Mouse (Mus musculus) left cerebral cortex, adult 11 months (tissue): ENCODE data around the gene Fetub.

Experiments
- DNase-seq: peaks from one replicate; pipeline ENCODE4 v3.0.0; 2022; ENCODE audit warnings: low spot score

Gene Fetub

DNA sequence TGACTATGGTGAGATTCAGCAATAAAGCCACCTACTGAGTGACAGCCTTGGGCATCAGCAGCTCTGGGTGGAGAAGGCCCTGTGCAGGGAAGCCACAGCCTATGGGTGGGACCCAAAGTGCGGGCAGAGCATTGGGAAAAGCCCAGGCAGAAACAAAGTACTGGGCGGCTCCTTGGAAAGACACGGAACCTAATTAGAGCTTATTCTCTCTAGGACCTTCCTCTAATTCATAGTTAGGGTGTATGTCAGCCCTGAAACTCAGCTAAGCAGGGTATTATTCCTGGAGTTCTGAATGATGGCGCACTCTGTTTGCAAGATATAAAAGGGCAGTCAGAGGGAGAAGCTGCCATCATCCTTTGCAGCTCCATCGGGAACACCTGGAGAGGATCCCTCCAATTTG is at the start of gene Fetub:
TSS of gene Fetub (plus strand) at position 301 of the 400 bp plus-strand sequence.
- DNase-seq, result no peak

DNA sequence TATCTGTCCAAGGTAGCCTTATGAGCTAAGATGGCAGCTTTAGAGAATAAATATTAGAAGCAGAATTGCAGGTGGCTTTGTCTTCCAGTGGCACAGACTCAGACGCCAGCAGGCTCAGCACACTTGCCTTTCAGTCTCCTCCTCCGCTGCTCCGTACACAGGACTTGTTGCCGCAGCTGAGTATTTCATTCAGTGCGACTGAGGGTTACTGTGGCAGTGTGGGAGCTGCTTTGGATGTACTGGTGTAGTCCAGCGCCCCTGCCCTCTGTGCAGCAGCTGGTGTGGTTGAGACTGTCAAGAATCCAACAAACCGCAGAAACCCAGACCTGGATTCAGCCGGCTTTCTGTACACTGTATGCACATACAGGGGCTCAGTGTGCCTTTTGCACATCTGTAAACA is 45.7 kb upstream of the Fetub start:
- no peak for DNase-seq

DNA sequence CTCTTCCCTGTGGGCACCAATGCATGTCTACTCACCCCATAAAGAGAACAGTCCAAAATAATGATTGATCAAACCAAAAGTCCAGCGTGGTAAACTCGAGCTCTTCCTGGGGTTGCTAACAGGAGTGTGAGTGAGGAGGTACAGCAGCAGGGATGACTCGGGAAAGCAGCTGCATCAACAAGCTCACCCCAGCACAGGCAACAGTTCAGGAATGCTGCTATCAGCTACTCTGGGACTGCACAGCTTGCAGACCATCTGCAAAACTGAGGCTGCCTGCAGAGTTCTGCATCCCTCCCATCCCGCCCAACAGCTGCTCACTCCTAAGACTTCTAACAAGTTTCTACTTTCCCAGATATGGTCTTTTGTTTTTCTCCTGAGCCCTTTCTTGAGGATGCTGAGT is 44.8 kb upstream of the Fetub start:
- no peak for DNase-seq

DNA sequence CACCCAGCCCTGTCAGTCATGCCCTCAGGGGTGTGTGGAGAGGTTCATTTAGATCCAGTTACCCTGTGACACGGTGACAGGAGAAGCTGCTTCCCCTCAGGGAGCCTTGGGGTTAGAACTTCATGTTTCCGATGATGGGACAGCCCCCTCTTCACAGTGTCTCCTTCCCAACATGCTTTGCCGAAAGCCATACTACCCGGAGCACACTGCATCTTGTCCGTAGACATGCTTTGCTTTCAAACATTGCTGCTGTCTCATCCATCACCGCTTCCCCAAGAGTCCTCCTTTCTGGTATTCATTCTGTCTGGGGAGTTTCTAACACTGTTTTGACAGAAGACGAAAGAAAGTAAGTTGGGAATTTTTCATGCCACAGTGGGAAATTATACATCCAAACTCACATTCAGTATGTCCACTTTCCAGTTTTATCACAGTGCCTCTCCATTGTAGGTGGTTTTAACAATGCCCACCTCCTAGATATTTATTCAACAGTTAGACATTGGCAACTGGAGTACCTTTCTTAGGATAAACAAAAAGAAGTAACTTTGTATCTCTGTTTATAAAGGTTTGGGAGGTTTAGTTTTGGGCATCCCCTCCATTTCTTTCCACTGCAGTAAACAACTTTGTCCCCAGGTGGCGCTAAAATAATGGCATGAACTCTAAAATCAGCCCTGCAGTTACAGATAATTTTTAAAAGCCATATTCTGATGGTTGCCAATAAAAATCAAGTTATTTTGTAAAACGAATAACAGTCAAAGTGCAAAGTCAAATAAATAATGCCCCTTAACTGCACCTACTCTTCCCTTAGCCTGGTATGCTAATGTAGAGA is 41.7 kb upstream of the Fetub start:
- no peak for DNase-seq

DNA sequence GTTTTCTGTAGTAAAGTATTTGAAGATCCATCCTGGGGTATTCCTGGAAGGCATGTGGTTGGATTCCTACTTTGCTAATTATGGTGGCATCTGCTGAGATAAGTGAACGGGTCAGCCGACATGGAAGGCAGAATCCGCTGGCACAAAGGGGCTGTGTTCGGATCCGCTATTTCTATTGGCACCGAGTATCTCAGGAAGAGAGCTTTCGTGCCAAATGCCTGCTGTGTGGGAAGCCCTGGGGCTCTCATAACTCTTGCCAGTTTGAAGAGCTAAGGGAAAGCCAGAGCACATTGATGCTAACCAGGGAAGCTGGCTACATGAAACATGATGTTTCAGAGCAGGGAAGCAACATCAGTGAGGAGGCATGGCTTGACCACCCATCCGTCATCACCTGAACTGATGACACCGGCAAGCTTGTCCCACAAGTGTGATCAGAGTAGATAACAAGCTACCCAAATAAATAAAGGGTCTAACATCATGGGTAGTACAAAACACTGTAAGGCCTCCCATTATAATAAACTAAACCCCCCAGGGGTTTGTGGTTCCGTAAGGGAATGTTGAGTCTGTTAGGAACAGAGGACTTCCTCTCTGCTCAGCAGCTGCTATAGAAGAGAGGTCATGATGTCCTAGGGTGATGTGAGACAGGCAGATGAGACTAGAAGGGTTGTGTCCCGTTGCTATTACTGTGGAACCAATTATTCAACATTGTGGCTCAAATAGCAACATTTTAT is 40.3 kb upstream of the Fetub start:
- no peak for DNase-seq

DNA sequence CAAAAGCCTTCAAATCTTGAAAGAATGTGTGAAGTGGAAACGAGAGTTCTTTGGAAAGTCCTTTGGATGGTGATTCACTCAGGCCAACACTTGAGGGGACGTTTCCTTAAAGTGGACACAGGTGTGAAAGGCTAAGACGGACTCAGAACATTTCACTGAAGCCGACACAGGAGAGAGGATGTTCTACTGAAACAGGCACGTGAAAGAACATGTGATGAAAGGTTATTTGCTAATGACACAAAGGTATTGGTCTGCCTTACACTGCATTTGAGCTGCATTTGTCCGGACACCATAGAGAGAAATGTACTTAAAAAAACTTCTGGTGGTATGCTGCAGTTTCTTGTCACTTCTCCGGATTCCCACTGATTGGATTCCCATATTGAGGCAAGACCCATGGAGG is 39.4 kb upstream of the Fetub start:
- no peak for DNase-seq

DNA sequence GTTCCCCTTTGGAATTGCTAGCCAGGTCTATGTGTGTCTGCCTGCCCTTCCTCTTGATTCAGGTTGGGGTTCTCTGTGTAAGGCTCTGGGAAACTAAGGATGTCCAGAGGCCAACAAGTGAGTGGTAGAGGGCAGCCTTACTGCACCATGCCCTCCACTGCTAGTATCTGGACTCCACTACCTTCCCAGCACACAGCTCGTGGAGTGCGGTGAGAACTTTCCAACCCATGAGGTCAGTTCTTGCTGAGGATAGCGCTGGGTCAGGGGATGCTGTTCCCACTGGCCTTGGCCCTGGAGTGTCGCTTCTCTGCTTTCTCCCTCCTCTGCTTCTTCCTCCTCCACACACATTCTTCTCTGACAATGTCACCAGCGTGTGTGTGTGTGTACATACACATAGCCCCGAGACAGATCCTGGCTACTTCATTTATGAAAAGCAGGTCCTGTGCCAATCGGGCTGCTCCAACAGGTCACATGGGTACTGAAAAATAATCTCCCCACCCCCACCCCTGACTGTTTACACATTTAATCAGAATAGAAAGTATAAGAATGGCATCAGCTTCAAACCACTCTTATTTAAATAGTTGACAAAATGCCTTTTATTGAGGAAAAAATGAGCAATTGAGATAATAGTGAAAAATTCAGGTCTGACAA is 38.1 kb upstream of the Fetub start:
- no peak for DNase-seq

DNA sequence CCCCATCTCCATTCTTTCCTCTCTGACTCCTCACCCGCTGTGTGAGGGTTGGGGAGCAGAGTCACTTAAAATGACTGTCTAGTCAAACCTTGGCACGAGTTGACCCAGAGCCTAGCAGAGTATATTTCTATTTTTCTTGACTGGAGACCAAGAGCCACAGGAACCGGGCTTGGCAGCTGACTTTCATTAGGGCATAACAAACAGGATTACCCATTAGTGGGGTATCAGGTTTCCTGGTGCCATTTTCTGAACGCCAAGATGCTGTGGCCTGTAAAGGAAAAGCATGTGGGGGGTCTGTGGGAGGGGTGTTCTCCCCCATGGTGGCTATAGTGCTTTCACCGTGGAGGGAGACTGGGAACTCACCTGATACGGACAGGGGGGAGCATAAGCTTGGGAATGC is 37.2 kb upstream of the Fetub start:
- no peak for DNase-seq

DNA sequence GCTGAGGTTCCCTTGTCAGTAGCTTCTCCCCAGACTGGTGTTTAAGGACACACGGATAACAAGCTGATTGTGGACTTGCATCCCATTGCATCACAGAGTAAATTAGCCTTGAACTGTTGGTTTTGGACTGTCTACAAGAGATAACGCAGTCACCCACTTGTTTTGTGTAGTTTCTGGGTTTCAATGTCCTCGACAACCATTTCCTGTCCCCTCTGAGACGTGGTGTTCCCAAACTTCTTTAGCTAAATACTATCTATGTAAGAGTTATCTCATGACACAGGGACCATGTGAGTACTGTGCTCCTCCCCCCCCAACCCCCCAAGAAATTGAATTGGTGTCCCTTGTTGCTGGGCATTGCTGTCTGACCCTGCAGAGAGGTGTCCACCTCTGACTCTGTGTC is 36.6 kb upstream of the Fetub start:
- no peak for DNase-seq

DNA sequence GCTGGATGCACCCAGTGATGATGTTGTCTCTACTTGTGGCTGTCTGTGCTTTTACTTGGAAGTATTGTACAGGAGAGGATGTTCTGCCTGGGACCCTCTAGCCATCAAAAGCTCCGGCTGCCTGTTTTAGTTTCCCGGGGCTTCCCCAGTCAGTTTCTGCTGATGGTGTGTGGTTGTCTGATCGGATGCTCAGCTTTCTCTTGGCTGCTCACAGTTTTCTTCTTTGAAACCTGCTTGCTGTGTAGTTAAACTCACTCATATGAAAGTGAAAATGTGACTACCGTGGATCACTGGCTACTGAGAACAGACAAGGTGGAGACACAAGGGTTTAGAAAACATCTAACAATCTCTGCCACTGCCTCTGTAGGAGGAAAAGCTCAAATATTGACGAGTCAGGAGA is 34.7 kb upstream of the Fetub start:
- DNase-seq, result no peak

DNA sequence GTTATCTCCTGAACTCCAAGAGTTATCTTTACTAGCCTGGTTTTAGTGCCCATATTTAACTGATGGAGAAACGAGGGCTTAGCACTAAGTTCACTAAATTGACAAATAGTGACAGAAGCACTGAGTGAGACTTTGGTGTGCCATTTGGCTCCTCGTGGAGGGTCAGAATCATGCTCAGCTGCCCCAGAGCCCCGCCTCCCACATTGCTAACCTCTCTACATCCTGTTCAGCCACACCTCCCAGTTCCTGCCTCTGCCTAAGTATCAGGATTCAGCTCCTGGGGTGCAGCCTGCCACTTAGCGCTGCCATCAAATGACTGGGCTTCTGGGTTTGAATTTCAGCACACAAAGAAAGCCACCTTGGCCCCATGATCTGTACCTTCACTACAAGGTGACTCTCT is 32.8 kb upstream of the Fetub start:
- no peak for DNase-seq

DNA sequence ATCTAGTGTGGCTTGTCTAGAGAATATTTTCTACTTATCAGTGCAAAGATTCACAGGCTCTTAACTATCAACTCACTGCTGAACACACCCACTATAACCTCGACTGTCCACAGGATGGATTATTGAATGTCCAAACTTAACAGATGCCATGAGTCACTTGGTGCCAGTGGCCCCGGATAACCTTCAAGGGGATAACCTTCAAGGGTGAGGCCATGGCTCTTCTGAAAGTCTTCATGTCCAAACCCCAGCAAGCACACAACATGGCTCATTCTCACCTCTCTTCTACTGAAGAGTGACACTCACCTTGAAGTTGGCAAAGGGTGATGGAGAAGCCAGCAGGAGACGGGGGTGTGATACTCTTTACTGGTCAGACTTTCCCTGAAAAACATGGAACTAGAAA is 31.4 kb upstream of the Fetub start:
- no peak for DNase-seq

DNA sequence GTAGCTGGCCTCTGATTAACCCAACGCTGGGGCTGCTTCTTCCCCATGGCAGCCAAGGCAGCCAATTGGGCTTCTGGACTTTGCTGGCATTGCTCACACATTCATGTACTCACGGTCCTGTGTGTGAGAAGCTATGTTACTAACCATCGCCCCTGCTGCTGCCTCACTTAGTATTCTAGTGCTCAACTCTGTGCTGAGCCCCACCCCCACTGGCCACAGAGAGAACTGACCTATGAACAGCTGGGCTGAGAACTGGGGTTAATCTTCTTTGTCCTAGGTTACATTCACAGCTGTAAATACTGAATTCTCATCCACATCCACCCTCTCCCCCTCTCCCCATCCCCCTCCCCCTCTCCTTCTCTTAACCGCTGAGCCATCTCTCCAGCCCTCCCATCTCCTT is 29.3 kb upstream of the Fetub start:
- no peak for DNase-seq

DNA sequence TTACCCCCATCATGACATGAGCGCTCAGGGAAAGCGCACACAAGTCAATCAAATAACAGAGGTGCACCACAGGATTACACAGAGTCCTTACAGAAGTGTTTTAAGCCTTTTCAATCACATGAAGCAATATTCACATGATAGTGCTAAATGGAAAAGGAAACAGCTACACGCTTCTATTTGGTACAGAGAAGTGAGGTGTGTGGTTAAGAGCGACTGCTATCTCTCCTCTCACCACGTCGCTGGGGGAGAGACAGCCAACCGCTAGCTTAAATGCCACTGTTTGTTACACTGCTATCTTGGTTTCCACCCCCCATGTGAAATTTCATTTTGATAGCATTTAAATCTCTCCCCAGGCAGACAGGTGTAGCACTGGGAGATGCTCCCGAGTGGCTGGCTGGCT is 28.4 kb upstream of the Fetub start:
- DNase-seq, result no peak

DNA sequence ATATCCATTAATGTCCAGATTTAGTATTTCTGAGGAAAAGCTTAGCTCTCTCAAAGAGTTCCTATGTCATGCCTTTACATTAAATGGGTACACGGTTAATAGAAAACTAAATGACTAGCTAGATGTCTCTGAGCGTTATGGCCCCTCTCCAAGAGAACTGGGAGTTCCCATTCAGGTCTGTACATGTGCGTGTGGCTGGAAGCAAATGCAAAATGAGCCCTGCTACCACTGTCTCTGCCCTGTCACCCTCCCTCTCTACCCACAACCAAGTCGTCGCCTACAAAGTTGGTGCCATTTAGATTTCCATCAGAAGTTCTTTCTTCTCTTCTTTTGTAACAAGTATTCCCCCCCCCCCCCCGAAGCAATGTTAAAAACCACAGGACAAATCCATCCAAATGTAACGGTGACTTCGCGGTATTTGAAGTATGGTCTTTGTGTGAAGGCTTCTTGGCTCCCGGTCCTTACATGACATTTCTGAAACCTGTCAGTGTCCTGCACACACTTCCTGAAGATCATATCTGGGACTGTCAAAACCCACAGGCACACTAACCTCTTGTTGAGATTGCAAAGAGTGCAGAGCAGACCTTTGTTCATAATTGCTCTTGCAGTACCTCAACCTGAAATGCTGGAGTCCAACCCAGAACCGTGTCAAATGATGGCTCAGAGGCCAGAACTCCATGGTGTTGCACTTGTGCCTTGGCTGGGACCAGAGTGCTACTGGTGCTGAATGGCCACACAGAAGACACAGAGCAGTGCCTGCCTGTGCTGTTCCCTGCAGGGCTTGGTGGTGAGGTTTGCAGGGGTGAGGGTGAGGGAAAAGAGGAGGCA is 27.2 kb upstream of the Fetub start, which contains the start of gene Ahsg:
TSS of gene Ahsg (plus strand) at position 595 of the 828 bp plus-strand sequence.
- no peak for DNase-seq

DNA sequence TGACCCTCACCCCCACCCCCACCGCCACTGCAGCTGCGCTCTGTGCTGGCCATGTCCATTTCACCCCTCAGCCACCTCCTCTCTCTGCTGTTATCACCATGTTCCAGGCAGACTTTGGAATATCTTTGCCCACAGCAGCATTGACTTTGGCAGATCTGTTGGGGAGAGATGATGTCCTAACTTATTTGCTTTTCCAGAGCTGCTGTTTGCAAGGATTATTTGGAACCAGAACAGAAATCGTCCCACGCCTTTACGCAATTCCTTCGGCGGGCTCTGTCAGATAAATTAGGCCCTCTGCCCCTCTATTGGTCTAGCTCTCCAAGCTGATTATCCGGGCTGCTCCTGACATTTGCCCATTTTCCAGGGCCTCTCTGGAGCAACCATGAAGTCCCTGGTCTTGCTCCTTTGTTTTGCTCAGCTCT is 26.4 kb upstream of the Fetub start:
- DNase-seq, result no peak

DNA sequence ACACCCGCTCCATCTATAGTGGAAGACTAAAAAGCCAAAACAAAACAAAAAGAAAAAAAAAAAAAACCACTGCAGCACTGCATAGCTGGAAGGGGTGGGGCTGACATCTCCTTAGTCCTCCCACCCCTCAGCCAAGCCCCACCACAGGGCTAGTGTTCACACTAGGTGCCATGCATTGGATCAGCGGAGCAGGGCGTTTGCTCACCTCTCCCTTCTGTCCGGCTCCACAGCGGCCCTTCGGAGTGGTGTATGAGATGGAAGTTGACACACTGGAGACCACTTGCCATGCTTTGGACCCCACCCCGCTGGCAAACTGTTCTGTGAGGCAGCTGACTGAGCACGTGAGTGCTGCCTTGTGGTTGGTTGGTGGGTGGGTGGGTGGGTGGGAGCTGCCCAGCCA is 24.0 kb upstream of the Fetub start:
- no peak for DNase-seq

DNA sequence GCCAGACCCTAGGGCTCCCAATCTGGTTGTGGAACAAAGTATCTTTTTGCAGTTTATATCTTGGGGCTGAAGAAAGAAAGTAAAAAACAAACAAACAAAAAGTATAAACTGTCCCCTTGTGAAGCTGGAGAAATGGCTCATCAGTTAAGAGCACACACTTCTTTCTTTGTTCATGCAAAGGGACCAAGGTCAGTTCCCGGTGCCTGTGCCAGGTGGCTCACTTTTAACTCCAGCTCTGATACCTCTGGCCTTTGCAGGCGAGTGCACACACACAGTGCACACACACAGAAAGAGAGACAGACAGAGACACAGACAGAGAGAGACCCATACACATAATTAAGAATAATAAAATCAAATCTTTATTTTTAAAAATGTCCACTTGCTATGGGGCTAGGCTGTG is 21.5 kb upstream of the Fetub start:
- no peak for DNase-seq

DNA sequence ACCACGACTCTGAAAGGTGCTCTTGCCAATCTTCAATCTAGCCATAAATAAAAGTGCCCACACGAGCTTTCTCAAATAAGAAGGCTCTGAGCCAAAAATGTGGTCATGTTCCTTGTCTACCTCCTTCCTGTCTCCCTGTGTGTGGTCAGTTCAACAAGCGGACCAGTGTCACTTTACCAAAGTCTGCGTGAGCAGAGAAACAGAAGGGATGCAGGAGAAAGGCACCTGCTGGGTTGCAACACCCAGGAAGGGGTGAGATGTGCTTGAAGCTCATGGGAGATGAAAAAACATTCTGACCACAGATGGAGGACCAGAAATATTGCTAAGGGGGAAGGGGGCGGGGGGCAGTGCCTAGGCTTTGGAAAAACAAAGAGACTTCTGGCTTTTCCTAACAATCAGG is 18.8 kb upstream of the Fetub start:
- DNase-seq, result no peak

DNA sequence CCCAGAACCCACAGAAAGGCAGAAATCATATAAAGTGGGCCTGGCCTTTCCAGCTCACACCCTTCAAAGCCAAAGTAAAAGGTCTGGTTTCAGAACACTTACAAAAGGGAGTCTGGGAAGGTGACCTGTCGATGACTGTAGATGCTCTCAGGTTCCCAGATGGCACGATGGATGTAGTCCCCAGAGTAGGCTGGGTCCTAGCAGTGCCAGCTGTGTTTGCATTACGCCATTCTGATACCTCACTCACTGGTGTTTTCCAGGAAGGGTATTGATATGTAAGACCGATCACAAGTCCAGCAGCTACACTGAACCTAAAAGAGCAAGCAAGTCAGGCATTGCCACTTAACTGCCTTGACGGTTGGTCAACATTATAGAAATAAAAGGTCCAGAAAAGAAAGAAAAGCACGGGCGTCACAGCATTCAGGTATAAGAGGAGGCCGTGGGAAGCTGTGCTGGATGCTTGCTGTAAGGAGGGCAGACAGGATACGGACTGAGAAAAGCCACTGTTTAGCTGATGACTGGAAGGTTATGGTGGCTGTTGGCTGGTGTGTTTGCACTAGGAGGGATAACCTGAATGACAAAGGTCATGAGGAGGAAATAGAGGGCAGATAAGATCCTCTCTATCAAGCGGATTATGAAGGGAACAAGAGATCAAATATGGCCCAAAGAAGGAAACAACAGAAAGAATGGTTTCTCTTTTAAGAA is 18.1 kb upstream of the Fetub start:
- no peak for DNase-seq

DNA sequence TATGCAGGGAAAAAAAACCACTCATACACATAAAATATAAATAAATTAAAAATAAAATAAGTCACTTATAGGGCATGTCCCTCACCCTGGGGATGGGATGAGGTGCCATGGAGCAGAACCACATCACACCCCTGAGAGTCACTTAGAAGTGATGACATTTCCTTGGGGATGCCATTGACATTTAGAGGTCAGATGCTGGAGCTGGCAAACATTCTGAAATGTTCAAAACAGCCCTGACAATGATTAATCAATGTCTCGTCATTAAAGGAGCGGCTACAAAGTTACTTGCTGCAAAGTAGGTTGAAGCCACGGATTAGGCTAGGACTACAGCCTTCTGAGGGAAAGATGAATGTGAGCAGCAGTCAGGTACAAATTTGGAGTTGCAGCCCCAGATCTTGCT is 16.8 kb upstream of the Fetub start:
- DNase-seq, result no peak

DNA sequence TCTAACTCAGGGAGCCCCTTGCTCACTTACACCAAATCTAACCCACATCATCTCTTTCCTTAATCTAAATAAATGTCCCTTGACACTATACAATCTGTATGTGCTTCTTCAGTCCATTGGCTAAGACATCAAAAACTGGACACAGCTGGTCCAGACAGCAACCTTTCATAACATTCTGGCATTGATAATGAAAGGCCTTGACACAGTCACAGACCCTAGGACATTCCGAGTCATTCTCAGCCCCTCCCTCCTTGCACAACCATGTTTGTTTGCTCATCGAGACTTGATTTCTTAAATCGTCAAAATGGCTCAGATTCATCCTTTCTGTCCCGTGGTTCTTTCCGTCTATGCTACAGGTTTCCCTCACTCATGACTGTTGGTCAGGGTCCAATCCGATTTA is 8.8 kb upstream of the Fetub start:
- no peak for DNase-seq
